Mouse (Mus musculus) bone marrow macrophage, adult 2 months (primary cell): ENCODE measurements around the gene Pcgf3. TPM values are rescaled to one million over a fixed set of nuclear protein-coding genes. Genes with fewer than 3 reads are reported as not detected.

Source experiments
- H3K27ac ChIP-seq: 2 replicates; pipeline ENCODE4 v1.5.1; 2012; ENCODE audit warnings: low read depth, low read length; ENCODE audit not compliant: insufficient read depth
- H3K4me1 ChIP-seq: 2 replicates; pipeline ENCODE4 v1.6.1; 2012; ENCODE audit warnings: low read length; ENCODE audit not compliant: control insufficient read depth, insufficient read depth
- H3K4me3 ChIP-seq: 2 replicates; pipeline ENCODE4 v1.5.1; 2012; ENCODE audit warnings: mild to moderate bottlenecking, low read length, moderate library complexity; ENCODE audit not compliant: insufficient read depth
- CTCF ChIP-seq: IDR thresholded peaks from 2 replicates; pipeline ENCODE4 v1.5.1; 2012; ENCODE audit warnings: low read depth, mild to moderate bottlenecking, low read length, moderate library complexity
- POLR2A ChIP-seq: IDR thresholded peaks from 2 replicates; pipeline ENCODE4 v1.6.1; 2012; ENCODE audit warnings: mild to moderate bottlenecking, low read depth, low read length, borderline replicate concordance
- polyA plus RNA-seq: library from polyadenylated mRNA; stranded (reverse); fragments of >200 nt; gene quantifications from 2 replicates; pipeline ENCODE4 v1.2.4, GENCODE M21; 2012; ENCODE audit not compliant: missing spikeins, insufficient read depth, insufficient read length

The Pcgf3 gene
- polyA plus RNA-seq, 1 experiment, result 23.9 TPM

- Histone ChIP-seq H3K27ac (no peak overlapping the region), H3K4me1 (no peaks in the 10 kb centered on the region), H3K4me3 (no peak overlapping the region)
- TF ChIP-seq CTCF (no peak), POLR2A (no peak)
These were observed 89.2 kb downstream of the Pcgf3 start for GRCm38 (mm10) chr5:108550207-108550594.

GRCm38 (mm10) chr5:108554041-108554440, 93.0 kb downstream of the Pcgf3 start:
- H3K4me3 ChIP-seq, result no peak overlapping the region
- no peaks in the 10 kb centered on the region for H3K4me1 ChIP-seq
- no peak overlapping the region for H3K27ac ChIP-seq
- no peak for TF ChIP-seq CTCF
- TF ChIP-seq POLR2A, result no peak

Other genes starting within 250 kb of the Pcgf3 start
- 56.9 and 58.4 TPM in 2 replicates for gene Dr1, start 192.3 kb upstream of the Pcgf3 start, polyA plus RNA-seq
- gene Pigg, start 148.6 kb upstream of the Pcgf3 start, polyA plus RNA-seq, result 5.1 and 5.8 TPM in 2 replicates
- not detected in 2 replicates for gene Gm42517, start 93.3 kb upstream of the Pcgf3 start, polyA plus RNA-seq
- gene Pde6b, start 72.8 kb upstream of the Pcgf3 start, polyA plus RNA-seq, result not detected in 2 replicates
- gene Atp5k, start 26.8 kb upstream of the Pcgf3 start, polyA plus RNA-seq, result 222 and 238 TPM in 2 replicates
- gene Mfsd7a, start 12.3 kb upstream of the Pcgf3 start, polyA plus RNA-seq, result 8.7 and 9.8 TPM in 2 replicates
- not detected in 2 replicates for gene Cplx1, start 88.8 kb downstream of the Pcgf3 start, polyA plus RNA-seq
- gene Gak, start 168.5 kb downstream of the Pcgf3 start, polyA plus RNA-seq, result 105 TPM in 2 replicates
- gene Tmem175, start 168.5 kb downstream of the Pcgf3 start, polyA plus RNA-seq, result 38.1 and 40.7 TPM in 2 replicates
- 62.6 and 73.7 TPM in 2 replicates for gene Idua, start 199.1 kb downstream of the Pcgf3 start, polyA plus RNA-seq
- 15.2 and 15.7 TPM in 2 replicates for gene Dgkq, start 208.4 kb downstream of the Pcgf3 start, polyA plus RNA-seq
- not detected in 2 replicates for gene Slc26a1, start 214.3 kb downstream of the Pcgf3 start, polyA plus RNA-seq
- 1.5 and 2.4 TPM in 2 replicates for gene Fgfrl1, start 231.2 kb downstream of the Pcgf3 start, polyA plus RNA-seq